Mouse (Mus musculus): ENCODE measurements around the gene Hivep3.

GRCm38 (mm10) chr4:119870411-119870810 lies 136.8 kb downstream of the Hivep3 start:
- TF ChIP-seq POLR2A (IDR thresholded peaks at IDR 0.05; ENCODE audit: borderline replicate concordance, extremely low read depth, low read depth, low read length) (no peak), CTCF (IDR thresholded peaks at IDR 0.05; ENCODE audit: insufficient read depth, low read length) (no peak)

Data from lung, adult 2 months (tissue).